Mouse (Mus musculus): ENCODE measurements around the gene Exo1. TPM values are rescaled to one million over a fixed set of nuclear protein-coding genes. Genes with fewer than 3 reads are reported as not detected.

The Exo1 gene
- polyA plus RNA-seq, 1 experiment from 2014 or later = 62.7 TPM

DNA sequence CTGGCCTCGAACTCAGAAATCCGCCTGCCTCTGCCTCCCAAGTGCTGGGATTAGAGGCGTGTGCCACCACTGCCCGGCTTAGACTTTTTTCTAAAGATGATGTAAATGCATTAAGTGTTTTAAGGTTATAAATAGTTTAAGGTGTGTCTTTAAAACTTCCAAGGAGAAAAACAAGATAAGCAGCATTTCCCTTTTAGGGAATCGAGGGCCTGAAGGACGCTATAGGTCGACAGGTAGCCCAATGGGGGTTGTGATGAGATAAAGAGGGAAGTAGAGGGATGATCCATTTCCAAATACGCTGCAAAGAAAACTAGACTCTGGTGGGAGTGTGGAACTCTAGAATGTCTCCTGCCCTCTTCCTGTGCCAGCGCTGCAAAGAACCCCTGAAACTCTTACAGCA, 39.6 kb downstream of the Exo1 start, which contains the start of gene Gm38100:
Gene Gm38100, plus strand, starts transcription at position 301 of the 400 bp plus-strand sequence.
- H3K27ac ChIP-seq = no peak within 1 kb of the TSS
- no peak within 1 kb of the TSS for H3K4me3 ChIP-seq (replicated peaks)
- H3K4me2 ChIP-seq (replicated peaks) = no peak within 1 kb of the TSS
- 83% methylated on average over 9 of the region's 9 CpGs for WGBS
- H3K4me1 ChIP-seq (replicated peaks) = no peaks in the 10 kb centered on the region
- H3K9me3 ChIP-seq = no peaks in the 10 kb centered on the region
- ATAC-seq = no peak
- no peak within 1 kb of the TSS for H3K9ac ChIP-seq
- H3K36me3 ChIP-seq = no peaks in the 10 kb centered on the region
- H3K27me3 ChIP-seq (replicated peaks) = no peaks in the 10 kb centered on the region

DNA sequence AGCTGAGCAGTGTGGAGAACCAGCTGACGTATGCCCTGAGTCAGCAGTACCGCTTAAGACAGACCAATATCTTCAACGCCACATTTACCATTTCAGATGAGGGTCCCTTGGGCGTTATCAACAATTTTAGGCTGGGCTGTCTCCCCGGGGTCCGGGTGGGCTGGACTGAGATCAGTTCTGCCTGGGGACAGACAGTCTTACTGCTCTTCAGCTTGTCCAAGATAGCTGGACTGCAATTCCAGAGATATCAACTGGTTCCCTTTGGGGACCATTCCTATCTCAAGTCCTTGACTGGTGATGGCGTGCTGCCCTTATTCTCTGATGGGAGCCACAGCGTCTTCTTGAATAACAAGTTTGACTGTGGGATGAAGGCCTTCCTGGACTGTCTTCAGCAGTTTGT, 40.7 kb downstream of the Exo1 start:
- ATAC-seq = no peak
- H3K36me3 ChIP-seq = no peaks in the 10 kb centered on the region
- H3K4me3 ChIP-seq (replicated peaks) = no peak overlapping the region
- WGBS = 95% methylated on average over 8 of the region's 8 CpGs
- H3K9ac ChIP-seq = no peak overlapping the region
- no peak overlapping the region for H3K27ac ChIP-seq
- H3K9me3 ChIP-seq = no peaks in the 10 kb centered on the region
- no peak overlapping the region for H3K4me2 ChIP-seq (replicated peaks)
- H3K27me3 ChIP-seq (replicated peaks) = no peaks in the 10 kb centered on the region
- H3K4me1 ChIP-seq (replicated peaks) = no peaks in the 10 kb centered on the region

DNA sequence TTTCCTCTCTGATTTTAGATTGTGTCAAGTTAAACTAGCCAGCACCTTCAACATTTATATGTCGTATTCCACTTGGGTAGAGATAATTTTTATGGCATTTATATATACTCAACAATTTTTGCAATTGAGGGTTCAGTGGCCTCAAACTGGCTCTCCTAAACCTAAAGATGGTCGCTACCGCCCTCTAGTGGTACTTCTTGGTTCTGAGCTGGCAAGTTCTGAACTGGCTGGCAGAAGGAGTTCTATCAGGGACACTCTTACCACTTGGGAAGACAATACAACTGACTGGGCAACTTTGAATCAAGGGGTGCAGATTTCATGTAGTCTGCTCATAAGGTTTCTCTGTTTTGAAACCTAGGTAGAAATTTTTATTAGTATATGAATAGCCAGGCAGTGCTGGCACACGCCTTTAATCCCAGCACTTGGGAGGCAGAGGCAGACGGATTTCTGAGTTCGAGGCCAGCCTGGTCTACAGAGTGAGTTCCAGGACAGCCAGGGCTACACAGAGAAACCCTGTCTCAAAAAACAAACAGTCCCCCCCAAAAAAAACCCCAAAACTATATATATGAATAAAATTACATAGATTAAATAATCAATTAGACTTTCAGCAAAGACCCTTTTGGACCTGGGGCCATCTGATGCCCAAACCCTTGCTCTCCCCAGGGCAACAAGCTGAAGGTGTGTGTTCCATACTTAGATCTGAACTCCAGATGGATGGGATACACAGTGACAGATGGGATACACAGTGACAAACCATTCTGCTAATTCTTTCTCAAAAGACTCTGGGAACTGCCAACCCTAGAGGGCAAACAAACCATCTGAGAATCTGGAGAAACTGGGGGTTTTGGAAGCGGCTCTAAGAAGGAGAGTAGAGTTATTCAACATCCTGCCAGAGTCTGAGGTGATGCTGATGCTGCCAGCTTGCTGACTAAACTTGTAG, 43.7 kb downstream of the Exo1 start:
- H3K4me2 ChIP-seq (replicated peaks) = no peak overlapping the region
- 51% methylated on average over 7 of the region's 7 CpGs for WGBS
- H3K27ac ChIP-seq = no peak overlapping the region
- no peaks in the 10 kb centered on the region for H3K36me3 ChIP-seq
- H3K27me3 ChIP-seq (replicated peaks) = no peaks in the 10 kb centered on the region
- no peak overlapping the region for H3K9ac ChIP-seq
- H3K4me3 ChIP-seq (replicated peaks) = no peak overlapping the region
- H3K9me3 ChIP-seq = no peaks in the 10 kb centered on the region
- 0 out of 2 replicates have a peak, but pooled peaks have one; percentile 53 for ATAC-seq
- no peaks in the 10 kb centered on the region for H3K4me1 ChIP-seq (replicated peaks)

DNA sequence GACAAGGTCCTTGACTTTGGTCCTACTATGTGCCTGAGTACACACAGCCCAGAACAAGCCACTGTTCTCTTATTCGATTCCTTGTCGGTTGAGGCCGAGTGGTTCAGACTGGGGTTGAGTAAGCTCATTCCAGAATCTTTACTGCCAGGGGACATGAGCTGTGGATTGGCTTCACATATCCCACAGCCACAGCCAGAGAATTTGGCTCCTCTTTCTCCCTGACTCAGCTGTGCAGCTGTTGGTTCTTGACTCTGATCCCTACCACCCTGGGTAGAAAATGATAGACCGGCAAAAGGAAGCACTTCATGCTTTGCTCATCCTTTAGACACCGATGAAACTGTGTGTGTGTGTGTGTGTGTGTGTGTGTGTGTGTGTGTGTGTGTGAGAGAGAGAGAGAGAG, 51.0 kb downstream of the Exo1 start:
- Histone ChIP-seq H3K36me3 (no peaks in the 10 kb centered on the region), H3K9ac (no peak overlapping the region), H3K9me3 (no peaks in the 10 kb centered on the region), H3K4me3 (replicated peaks) (no peak overlapping the region), H3K4me2 (replicated peaks) (no peak overlapping the region), H3K27me3 (replicated peaks) (no peaks in the 10 kb centered on the region), H3K27ac (no peak overlapping the region), H3K4me1 (replicated peaks) (no peaks in the 10 kb centered on the region)
- ATAC-seq = no peak
- 87% methylated on average over 5 of the region's 5 CpGs for WGBS

DNA sequence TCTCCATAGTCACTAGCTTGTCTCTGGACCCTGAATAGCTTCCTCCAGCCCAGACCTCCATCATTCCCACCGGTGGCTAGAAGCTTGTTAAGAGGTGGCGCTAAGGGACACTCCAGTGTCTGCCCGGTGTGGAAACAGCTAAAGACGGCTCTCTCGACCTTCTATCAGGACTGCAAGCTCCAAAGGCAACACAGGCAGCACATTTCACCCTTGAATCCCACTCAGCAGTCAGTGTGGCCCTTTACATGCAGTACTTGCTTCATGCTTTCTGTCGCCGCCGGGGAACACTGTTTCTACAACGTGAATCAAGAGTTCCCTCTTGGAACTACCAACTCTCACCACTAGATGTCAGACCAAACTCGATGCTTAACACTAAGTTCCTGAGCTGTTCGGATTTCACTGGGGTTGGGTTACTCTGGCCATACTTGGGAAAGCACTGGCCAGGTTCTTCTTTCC, 55.9 kb downstream of the Exo1 start:
- no peaks in the 10 kb centered on the region for H3K9me3 ChIP-seq
- H3K4me2 ChIP-seq (replicated peaks) = peak overlapping the region; percentile 56
- no peak overlapping the region for H3K4me3 ChIP-seq (replicated peaks)
- no peak overlapping the region for H3K27ac ChIP-seq
- H3K4me1 ChIP-seq (replicated peaks) = no peaks in the 10 kb centered on the region
- H3K36me3 ChIP-seq = no peaks in the 10 kb centered on the region
- 14% methylated on average over 11 of the region's 11 CpGs for WGBS
- H3K9ac ChIP-seq = no peak overlapping the region
- peak; percentile 87 for ATAC-seq
- H3K27me3 ChIP-seq (replicated peaks) = no peaks in the 10 kb centered on the region

DNA sequence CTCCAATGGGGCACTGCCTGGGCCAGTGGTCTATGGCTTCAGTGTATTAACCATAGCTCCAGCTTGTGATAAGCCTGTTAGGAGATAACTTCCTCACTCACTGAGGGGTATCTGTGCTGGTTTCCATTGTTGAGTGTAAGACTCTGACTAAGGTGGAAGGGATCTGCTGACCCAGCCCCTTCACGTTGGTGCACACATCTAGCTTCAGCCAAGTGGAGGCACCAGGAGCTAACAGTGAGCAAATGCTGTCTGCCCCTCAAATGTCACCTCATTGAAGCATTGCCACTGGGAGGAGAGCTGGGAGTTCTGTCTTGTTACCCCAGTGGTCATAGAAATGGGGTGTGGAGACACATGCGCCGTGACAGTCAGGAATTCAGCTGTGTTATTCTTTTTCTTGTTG, 58.4 kb downstream of the Exo1 start:
- Histone ChIP-seq H3K4me2 (replicated peaks) (no peak overlapping the region), H3K9me3 (no peaks in the 10 kb centered on the region), H3K4me1 (replicated peaks) (no peaks in the 10 kb centered on the region), H3K27ac (no peak overlapping the region), H3K9ac (no peak overlapping the region), H3K36me3 (no peaks in the 10 kb centered on the region), H3K27me3 (replicated peaks) (no peaks in the 10 kb centered on the region), H3K4me3 (replicated peaks) (no peak overlapping the region)
- no peak for ATAC-seq
- 78% methylated on average over 3 of the region's 3 CpGs for WGBS

DNA sequence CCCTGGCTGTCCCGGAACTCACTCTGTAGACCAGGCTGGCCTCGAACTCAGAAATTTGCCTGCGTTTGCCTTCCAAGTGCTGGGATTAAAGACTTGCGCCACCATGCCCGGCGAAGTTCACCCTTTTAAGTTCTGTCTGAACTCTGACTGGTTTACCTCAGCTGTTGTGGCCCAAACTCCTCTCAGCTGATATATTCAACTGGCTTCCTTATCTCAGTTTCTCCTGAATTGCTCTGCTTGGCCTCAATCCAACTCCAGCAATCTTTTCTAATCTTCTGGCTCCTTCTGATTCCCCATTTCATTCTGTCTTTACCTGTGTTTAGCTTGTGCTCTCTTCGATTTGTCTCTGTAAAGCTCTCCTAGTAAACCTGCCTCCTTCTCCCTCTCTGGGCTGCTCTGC, 62.8 kb downstream of the Exo1 start:
- no peak overlapping the region for H3K9ac ChIP-seq
- no peak overlapping the region for H3K4me2 ChIP-seq (replicated peaks)

DNA sequence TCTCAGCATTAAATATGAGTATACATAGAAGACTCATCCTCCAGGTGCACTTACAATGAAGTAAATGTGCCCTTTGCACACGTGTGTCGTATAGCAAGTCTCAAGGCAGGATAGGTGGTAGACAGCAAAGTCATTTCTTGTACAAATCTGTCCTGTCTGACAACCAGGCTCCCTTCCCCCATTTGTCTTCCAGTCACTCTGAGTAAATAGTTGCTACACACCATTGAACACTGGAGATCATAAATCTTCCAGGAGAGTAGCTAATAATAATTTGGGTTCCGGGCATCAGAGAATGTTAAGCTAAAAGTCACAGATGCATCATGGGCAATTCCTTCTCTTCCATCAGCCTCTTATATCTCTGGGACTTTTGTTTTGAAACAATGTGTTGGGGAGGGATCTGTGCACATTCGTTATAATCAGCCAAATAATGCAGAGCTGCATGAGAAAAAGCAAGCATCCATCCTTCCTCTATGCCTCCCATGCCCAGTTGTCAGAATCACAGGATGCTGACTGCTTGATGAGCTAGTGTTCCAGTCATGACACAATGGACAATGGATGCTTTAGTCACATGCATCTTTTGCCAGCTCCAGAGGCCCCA, 66.4 kb downstream of the Exo1 start:
- no peak overlapping the region for H3K4me2 ChIP-seq (replicated peaks)
- H3K9me3 ChIP-seq = no peaks in the 10 kb centered on the region
- WGBS = 59% methylated on average over 4 of the region's 4 CpGs
- no peaks in the 10 kb centered on the region for H3K4me1 ChIP-seq (replicated peaks)
- H3K27ac ChIP-seq = no peak overlapping the region
- ATAC-seq = no peak
- no peak overlapping the region for H3K4me3 ChIP-seq (replicated peaks)
- H3K9ac ChIP-seq = no peak overlapping the region
- no peaks in the 10 kb centered on the region for H3K36me3 ChIP-seq
- no peaks in the 10 kb centered on the region for H3K27me3 ChIP-seq (replicated peaks)

More for the DNA sequence above, 62.8 kb downstream of the Exo1 start:
- WGBS = 91% methylated on average over 7 of the region's 7 CpGs
- ATAC-seq = no peak
- Histone ChIP-seq H3K27ac (no peak overlapping the region), H3K4me3 (replicated peaks) (no peak overlapping the region), H3K9me3 (no peaks in the 10 kb centered on the region), H3K27me3 (replicated peaks) (no peaks in the 10 kb centered on the region), H3K36me3 (no peaks in the 10 kb centered on the region), H3K4me1 (replicated peaks) (no peaks in the 10 kb centered on the region)

DNA sequence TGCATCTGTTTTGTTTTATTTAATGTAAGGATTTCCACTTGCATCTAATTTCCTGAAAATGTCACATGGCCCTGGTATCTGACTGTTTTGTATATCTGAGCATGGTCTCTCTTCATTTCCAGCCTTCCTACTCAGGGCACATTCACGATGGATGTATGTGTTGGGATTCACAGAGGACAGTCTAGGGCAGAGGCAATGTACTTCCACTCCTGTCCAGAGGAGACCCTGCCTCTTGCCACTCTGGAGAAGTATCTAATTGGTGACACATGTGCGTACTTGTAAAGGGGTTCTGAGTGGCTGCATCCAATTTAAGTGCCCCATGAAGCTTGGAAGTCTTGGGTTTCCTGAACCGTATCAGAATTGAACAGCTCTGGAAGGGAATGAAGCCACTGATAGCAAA, 70.0 kb downstream of the Exo1 start:
- no peaks in the 10 kb centered on the region for H3K36me3 ChIP-seq
- no peak overlapping the region for H3K4me2 ChIP-seq (replicated peaks)
- no peak for ATAC-seq
- H3K9ac ChIP-seq = no peak overlapping the region
- 83% methylated on average over 3 of the region's 3 CpGs for WGBS
- no peak overlapping the region for H3K4me3 ChIP-seq (replicated peaks)
- no peak overlapping the region for H3K27ac ChIP-seq
- H3K9me3 ChIP-seq = no peaks in the 10 kb centered on the region
- H3K27me3 ChIP-seq (replicated peaks) = no peaks in the 10 kb centered on the region
- H3K4me1 ChIP-seq (replicated peaks) = no peaks in the 10 kb centered on the region

DNA sequence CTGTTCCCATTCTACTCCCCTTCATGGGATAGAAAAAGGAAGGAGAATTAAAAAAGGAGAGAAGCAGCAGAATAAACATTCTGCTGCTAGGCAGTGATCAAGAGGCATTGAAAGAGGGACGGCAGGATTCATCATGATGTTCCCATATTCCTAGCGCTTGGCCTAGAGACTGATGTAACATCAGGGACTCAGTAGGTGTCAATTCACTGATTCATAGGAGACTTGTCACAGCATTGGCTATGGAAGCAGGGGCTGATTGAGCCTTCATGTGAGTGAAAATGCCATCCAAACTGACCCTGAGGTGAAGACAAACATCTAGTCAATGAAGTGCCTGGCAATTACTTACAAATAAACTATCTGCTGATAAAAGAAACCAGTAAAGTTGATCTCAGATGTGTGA, 70.5 kb downstream of the Exo1 start:
- Histone ChIP-seq H3K4me2 (replicated peaks) (no peak overlapping the region), H3K9me3 (no peaks in the 10 kb centered on the region), H3K9ac (no peak overlapping the region), H3K27me3 (replicated peaks) (no peaks in the 10 kb centered on the region), H3K36me3 (no peaks in the 10 kb centered on the region), H3K4me3 (replicated peaks) (no peak overlapping the region), H3K4me1 (replicated peaks) (no peaks in the 10 kb centered on the region), H3K27ac (no peak overlapping the region)
- ATAC-seq = no peak
- 90% methylated on average over 2 of the region's 2 CpGs for WGBS

DNA sequence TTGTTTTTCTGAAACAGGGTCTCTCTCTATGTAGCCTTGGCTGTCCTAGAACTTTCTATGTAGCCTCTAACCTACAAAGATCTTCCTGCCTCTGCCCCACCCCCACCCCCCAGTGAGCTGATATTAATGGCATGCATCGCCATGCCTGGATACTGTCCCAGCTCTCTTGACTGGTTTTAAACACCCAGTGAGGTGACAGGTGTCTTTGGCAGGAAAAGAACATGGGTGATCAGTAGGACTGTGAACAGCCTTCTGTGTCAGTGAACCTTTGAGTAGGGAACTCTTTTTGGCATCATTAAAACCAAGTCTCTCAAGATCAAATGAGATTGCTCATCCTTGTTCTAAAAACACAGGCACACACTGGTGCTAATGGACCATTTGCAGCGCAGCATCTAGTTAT, 81.4 kb downstream of the Exo1 start:
- Histone ChIP-seq H3K27ac (no peak overlapping the region), H3K4me1 (replicated peaks) (no peaks in the 10 kb centered on the region), H3K27me3 (replicated peaks) (no peaks in the 10 kb centered on the region), H3K4me2 (replicated peaks) (no peak overlapping the region), H3K9me3 (no peaks in the 10 kb centered on the region), H3K9ac (no peak overlapping the region), H3K4me3 (replicated peaks) (no peak overlapping the region), H3K36me3 (no peaks in the 10 kb centered on the region)
- ATAC-seq = no peak
- 79% methylated on average over 2 of the region's 2 CpGs for WGBS

Measured in intestine, embryonic 15.5 days (tissue).